Mouse (Mus musculus) Muller cell, postnatal 12 days (primary cell): ENCODE data around the gene Ryr2.
A peak's percentile ranks its signal among the peaks of the same experiment; 100 is the strongest.
"Not testable (repeated sequence)": the region's sequence is repeated elsewhere in the genome, so short reads cannot be mapped to it uniquely, and the experiment has no call there.

Experiments
- DNase-seq: peaks from one replicate; pipeline ENCODE4 v3.0.0-alpha.2; 2015; ENCODE audit errors: inconsistent ontology term

Gene Ryr2

DNA sequence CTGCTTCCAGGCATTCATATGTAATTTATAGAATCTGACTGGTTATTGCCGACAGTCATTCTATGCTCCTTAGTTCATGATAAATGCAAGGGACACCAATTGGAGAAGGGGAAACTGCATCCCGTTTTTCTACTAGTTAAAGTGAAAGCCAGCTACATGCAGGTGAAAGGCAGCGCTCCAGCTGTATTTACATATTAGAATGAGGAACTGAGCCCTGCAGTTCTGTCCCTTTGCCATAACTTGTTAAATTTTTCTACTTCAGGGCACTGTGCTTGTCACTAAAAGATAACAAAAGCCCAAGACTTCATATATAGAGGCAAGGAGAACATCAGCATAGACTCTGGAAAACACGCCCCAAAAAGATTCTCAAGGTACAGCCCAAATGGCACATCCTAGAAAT, 165.0 kb downstream of the Ryr2 start:
- DNase-seq: no peak

DNA sequence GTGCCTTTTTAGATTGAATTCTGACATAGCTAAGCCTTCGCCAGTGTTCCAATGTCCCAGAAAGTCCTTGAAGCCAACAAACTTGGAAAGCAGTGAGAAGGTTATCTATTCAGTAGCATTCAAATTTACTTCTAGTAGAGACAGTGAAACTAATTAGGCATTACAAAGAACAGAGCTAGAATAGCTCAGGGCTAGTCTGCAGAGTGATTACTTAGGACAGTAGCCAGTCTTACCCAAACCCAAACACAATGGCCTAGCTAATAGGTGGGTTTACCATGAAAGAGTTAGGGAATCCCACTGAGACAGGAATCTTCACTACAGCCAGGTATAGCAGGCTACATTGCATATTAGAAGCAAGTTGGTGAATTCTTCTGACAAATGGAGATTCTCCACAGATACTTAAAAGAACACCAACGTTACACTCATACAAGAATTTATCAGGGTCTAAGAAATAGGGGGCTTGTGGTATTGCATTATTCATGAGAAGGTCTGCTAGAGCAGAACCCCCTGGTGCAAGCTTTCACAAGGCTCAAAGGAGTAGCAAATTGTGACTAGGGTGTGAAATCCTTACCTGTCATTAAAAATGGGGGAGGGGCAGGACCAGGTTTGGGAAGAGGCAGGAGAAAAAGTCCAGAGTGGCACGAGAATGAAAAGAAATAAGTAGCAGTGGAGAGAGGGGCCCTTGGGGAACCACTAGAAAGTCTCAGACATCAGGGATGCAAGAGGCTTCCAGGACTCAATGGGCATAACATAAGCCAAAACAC, 172.3 kb downstream of the Ryr2 start:
- not testable (repeated sequence) for DNase-seq

GRCm38 (mm10) chr13:11933334-11933733, 173.4 kb downstream of the Ryr2 start:
- no peak for DNase-seq

DNA sequence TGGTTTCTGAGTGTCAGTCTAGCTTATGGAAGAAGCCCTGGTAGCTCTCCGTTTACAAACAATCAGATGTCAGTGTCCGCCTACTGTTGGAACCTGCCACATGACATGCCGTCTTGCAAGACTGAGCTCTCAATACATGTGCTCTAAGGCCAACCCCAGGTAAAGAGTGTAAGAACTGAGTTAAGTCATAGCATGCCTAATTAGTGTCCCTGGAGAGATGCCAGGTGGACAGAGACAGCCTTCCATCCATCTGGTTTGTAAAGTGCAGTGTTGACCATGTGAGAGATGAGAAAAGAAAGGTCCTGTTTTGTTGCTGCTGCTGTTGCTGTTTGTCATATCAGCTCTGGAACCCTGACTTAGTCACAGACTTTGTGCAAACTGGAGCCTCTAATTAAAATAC, 178.0 kb downstream of the Ryr2 start:
- DNase-seq: no peak

GRCm38 (mm10) chr13:11927727-11928126, 179.0 kb downstream of the Ryr2 start:
- no peak for DNase-seq

DNA sequence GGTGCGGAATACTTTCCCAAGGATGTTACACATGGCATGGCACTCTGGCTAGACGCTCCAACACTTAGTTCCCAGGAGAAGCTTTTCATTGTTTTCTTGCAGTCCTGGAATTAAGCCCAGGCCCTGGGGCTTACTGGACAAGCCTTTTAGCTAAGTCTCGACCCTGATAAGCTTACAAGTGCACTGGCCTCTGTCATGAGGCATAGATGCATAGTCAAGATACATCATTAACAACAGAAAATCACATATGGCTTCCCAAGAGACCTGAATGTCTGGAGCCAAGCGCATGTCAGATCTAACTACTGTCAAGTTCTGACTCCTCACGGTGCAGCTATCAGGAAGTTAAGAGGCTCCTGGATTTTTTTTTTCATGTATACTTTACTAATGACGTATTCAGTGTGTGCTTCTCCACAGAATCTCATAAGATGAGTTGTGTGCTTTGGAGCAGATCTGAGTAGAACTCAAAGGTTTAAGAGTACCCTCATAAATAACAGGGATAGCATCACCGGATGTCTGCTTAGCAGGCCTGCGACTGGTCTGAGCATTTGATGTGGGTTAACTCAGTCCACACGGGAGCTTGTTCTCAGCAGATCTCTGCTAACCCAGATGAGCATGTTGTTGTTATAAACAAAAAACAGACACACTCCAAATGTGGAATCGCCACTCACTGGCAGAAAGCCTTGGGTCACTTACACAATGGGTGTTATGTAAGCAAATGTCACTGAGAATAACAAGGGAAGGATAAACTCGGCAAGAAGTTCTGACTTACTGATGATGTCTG, 179.8 kb downstream of the Ryr2 start:
- DNase-seq: peak; percentile 44

DNA sequence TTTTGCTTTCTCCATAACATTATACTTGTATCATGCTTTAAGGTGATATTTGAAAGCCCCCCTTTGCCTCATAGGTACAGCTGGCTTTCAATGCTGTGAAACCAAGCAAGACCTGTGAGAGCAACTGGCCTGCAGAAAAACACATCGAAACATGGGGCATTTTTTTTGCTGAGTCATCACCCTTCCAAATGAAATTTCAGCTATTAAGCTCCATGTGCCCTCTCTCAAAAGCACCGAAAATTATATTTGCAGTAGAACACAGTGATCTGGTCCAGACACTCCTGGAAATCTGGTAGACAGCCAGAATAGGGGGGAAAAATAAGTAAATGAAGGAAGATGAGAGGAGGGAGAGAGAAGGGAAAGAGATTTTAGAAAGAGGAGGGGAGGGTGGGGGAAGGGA, 180.5 kb downstream of the Ryr2 start:
- no peak for DNase-seq

DNA sequence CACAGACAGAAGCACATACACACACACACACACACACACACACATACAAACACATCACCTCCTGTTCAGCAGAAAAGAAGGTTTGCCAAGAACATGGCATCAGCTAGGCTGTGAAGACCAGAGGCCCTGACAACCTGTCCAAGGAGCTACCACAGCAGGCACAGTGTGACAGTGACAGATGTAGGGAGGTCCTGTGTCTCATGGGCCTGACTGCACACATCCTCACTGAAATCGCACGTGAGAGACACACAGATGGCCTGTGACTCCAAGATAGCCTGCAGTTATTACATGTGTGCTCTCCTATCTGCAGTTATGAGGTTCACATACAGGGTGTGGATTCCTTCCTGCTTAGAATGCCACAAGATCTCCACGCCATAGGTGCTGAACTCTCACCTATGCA, 182.0 kb downstream of the Ryr2 start:
- no peak for DNase-seq

DNA sequence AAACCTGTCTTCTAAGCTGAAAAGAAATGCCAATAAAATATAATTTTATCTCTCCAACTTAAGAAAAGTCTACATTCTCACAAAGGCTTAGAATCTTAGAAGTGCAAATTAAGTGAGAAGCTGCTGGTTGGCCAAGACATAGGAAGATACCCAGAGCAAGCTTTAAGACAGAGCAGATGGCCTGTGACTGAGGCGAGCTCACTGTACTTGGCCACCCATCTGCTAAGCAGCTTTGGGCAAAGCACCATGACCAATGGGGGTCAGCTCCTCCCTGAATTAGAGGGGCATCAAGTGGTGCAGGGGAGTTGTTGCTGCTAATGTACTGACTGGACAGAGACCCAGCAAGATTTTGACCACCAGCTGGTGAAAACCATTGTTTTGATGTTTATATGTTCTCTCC, 186.2 kb downstream of the Ryr2 start:
- no peak for DNase-seq

GRCm38 (mm10) chr13:11919448-11919847, 187.3 kb downstream of the Ryr2 start:
- no peak for DNase-seq

DNA sequence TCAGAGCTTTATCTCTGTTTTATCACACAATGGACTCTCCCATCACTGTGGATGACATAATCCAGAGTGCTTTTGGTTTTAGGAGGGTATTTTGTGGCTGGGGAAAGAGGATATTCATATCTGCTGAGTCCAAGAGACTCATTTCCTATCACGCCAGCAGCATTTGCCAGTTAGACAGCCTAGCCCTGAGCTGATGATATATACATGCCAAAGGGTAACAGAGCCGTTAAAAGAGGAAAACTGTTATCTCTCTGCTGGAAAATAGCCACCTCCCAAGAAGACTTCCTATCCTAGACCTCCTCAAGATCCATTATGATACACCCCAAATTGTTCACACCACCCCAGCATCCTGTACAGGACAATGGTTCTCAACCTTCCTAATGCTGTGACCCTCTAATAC, 191.1 kb downstream of the Ryr2 start:
- DNase-seq: no peak

GRCm38 (mm10) chr13:11914682-11915081, 192.1 kb downstream of the Ryr2 start:
- no peak for DNase-seq

DNA sequence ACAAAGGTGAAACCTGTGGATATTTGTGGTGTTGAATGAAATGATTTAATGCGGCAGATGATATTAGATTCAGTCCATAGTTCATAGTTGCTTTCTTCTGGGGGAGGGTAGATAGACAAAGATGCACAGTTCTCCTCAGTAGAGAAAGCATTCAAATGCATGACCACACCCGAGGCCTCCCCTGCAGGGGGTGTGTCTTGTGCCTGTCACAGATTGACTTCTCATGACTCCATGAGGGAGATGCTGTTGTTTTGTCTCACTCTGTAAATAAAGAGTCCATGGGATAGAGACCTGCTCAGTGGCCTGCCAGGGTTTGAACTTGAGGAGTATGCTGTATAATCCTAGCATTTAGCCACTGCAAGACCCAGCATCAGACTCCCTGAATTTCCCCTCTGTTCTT, 194.5 kb downstream of the Ryr2 start:
- DNase-seq: no peak

DNA sequence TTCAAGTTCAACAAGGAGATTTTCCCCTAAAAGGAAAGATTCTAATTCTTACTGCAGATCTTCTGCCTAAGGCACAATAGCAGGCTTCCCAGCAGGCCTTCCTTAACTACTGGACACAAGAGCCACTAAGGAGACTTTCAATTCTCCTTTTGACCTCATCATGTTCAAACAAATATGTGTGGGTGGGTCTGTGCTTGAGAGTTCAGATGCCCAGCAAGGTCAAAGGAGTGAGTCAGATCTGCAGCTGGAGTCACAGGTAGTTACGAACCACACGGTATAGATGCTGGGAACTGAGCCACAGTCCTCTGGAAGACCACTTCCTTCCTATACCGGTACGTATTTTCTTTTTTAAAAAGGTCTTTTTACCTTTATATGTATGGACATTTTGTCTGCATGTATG, 198.6 kb downstream of the Ryr2 start:
- DNase-seq: no peak

DNA sequence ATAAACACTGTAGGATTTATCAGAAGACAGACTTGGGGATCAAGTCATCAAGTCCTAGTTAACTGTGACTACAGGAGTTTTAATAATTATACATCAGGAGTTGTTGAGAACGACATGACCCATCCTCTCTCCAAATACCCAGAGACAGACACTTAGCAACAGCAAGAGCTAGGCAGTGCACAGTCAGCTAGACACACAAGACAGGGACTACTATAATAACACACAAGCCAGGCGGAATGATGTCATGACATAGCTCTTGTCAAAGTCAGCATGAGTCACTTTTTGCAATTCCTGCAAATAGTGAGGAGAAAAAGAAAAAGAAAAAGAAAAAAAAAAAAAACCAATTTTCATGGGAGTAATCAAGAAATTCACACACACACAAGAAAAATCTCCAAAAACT, 201.6 kb downstream of the Ryr2 start:
- peak; percentile 26 for DNase-seq

DNA sequence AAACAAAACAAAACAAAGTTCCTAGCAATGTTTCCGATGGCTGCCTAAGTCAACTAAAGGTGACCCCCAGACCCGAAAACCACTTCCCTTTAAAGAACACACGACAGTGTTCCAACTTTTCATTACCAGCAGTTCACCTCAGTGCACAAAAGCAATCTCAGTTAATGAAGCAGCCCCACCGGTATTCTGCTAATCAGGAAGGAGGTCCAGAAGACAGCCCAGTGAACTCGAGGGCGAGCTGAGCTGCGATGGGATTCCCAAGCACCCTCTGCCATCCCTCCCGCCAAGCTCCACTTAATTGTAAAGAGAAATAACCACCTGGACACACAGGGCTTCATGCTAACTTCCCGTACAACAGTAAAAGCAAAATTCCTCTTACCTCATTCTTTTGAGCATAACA, 203.5 kb downstream of the Ryr2 start:
- peak; percentile 21 for DNase-seq

- no peak for DNase-seq
Observed at GRCm38 (mm10) chr13:11902856-11903255, 203.9 kb downstream of the Ryr2 start.

- no peak for DNase-seq
Observed at GRCm38 (mm10) chr13:11900631-11901030, 206.1 kb downstream of the Ryr2 start.

- no peak for DNase-seq
Observed at GRCm38 (mm10) chr13:11895631-11896030, 211.1 kb downstream of the Ryr2 start.

GRCm38 (mm10) chr13:11891739-11892138, 215.0 kb downstream of the Ryr2 start:
- no peak for DNase-seq

- no peak for DNase-seq
Observed at GRCm38 (mm10) chr13:11891115-11891514, 215.6 kb downstream of the Ryr2 start.

DNA sequence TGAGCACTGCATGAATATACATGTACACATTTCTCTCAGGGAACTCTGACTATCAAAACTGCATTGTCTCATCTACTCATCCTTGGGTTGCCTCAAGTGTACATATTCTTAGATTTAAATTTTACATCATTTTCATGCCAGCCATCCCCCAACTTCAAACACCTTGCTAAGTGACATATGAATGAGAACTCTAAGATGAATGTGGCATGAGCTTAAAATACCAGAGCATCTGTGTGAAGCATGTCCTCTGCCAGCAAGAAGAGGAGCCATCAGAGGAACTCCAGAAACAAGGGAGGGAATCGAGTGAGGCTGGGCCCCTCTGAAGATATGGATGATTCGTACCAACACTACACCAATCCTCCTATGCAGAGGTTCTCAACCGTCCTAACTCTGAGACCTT, 222.6 kb downstream of the Ryr2 start:
- DNase-seq: no peak

GRCm38 (mm10) chr13:11882359-11882758, 224.4 kb downstream of the Ryr2 start:
- no peak for DNase-seq
